Mouse (Mus musculus) limb, embryonic 12.5 days (tissue): ENCODE results near the gene Fam198b. TPM values are rescaled to one million over a fixed set of nuclear protein-coding genes. Genes with fewer than 3 reads are reported as not detected.

Experiments
- ATAC-seq: fragments of 200-750 bp; cut with Nextera tagmentation; 2 replicates; pipeline ENCODE4 v1.8.0; 2017; ENCODE audit warnings: low read depth, moderate TSS enrichment; ENCODE audit not compliant: insufficient number of reproducible peaks, insufficient read depth, low FRiP score, low TSS enrichment
- H3K27ac ChIP-seq: fragments of 300-500 bp; sonication (generic); 2 replicates; pipeline ENCODE4 v1.5.1; 2016; ENCODE audit warnings: mild to moderate bottlenecking, moderate library complexity
- H3K27me3 ChIP-seq: fragments of 300-500 bp; sonication (generic); 2 replicates; pipeline ENCODE4 v1.6.1; 2016; ENCODE audit warnings: mild to moderate bottlenecking, moderate library complexity
- H3K36me3 ChIP-seq: fragments of 300-500 bp; sonication (generic); 2 replicates; pipeline ENCODE4 v1.6.1; 2016; ENCODE audit warnings: mild to moderate bottlenecking, moderate library complexity
- H3K4me1 ChIP-seq: fragments of 300-500 bp; sonication (generic); replicated peaks from 2 replicates; pipeline ENCODE4 v1.6.1; 2016
- H3K4me2 ChIP-seq: fragments of 300-500 bp; sonication (generic); 2 replicates; pipeline ENCODE4 v1.6.1; 2016; ENCODE audit warnings: mild to moderate bottlenecking, moderate library complexity
- H3K4me3 ChIP-seq: fragments of 300-500 bp; sonication (generic); replicated peaks from 2 replicates; pipeline ENCODE4 v1.5.1; 2016; ENCODE audit warnings: mild to moderate bottlenecking
- H3K9ac ChIP-seq: fragments of 300-500 bp; sonication (generic); replicated peaks from 2 replicates; pipeline ENCODE4 v1.6.1; 2016; ENCODE audit warnings: mild to moderate bottlenecking, moderate library complexity
- H3K9me3 ChIP-seq: fragments of 300-500 bp; sonication (generic); 2 replicates; pipeline ENCODE4 v1.6.1; 2016; ENCODE audit warnings: mild to moderate bottlenecking, moderate library complexity
- WGBS: fragments of 180-500 bp; shearing (Covaris S2); methylation state at CpG from one replicate; pipeline ENCODE4 v1.1.7; 2016; 5-methylcytosine and 5-hydroxymethylcytosine counted together
- polyA plus RNA-seq: library from polyadenylated mRNA; unstranded; fragments of >200 nt; fragmentation: Nextera tagmentation; extraction: Ambion mirVana; gene quantifications from 2 replicates; pipeline ENCODE4 v1.2.1, GENCODE M21; 2016

Gene Fam198b
- polyA plus RNA-seq, 1 experiment from 2014 or later = 5.9 TPM

GRCm38 (mm10) chr3:79884761-79885189 lies 442 bp downstream of the Fam198b start:
- peak overlapping the region; percentile 49 for H3K4me2 ChIP-seq
- H3K27me3 ChIP-seq = no peaks in the 10 kb centered on the region
- H3K4me3 ChIP-seq = peak overlapping the region; percentile 26
- peaks cover 29% of the 10 kb centered on the region for H3K4me1 ChIP-seq
- WGBS = 4% methylated on average over 9 of the region's 9 CpGs
- H3K27ac ChIP-seq = peak overlapping the region; percentile 53; the same call in 1 of the 2 replicates
- no peaks in the 10 kb centered on the region for H3K36me3 ChIP-seq
- 0 out of 2 replicates have a peak overlapping the region, but pooled peaks have one; percentile 31 for H3K9ac ChIP-seq
- no peak for ATAC-seq
- H3K9me3 ChIP-seq = no peaks in the 10 kb centered on the region

- H3K4me2 ChIP-seq = peak overlapping the region; percentile 56
- ATAC-seq = 0 out of 2 replicates have a peak, but pooled peaks have one; percentile 22
Observed at GRCm38 (mm10) chr3:79885686-79886356, 1.5 kb downstream of the Fam198b start.

GRCm38 (mm10) chr3:79886357-79887091 lies 2.2 kb downstream of the Fam198b start:
- Histone ChIP-seq H3K4me3 (peak overlapping the region; percentile 35), H3K27me3 (no peaks in the 10 kb centered on the region), H3K4me2 (peak overlapping the region; percentile 56), H3K36me3 (no peaks in the 10 kb centered on the region), H3K9ac (peak overlapping the region; percentile 34; the same call in 1 of the 2 replicates), H3K9me3 (no peaks in the 10 kb centered on the region), H3K27ac (peak overlapping the region; percentile 62; the same call in 1 of the 2 replicates), H3K4me1 (peaks cover 29% of the 10 kb centered on the region)
- WGBS = 63% methylated on average over 23 of the region's 23 CpGs
- peak; percentile 35; the same call in 1 of the 2 replicates for ATAC-seq

More at GRCm38 (mm10) chr3:79885686-79886356, 1.5 kb downstream of the Fam198b start:
- peak overlapping the region; percentile 34; the same call in 1 of the 2 replicates for H3K9ac ChIP-seq
- 3% methylated on average over 19 of the region's 19 CpGs for WGBS
- H3K36me3 ChIP-seq = no peaks in the 10 kb centered on the region
- H3K4me1 ChIP-seq = peaks cover 29% of the 10 kb centered on the region
- no peaks in the 10 kb centered on the region for H3K9me3 ChIP-seq
- no peaks in the 10 kb centered on the region for H3K27me3 ChIP-seq
- peak overlapping the region; percentile 62; the same call in 1 of the 2 replicates for H3K27ac ChIP-seq
- peak overlapping the region; percentile 35 for H3K4me3 ChIP-seq

GRCm38 (mm10) chr3:79887161-79887855 lies 3.0 kb downstream of the Fam198b start:
- Histone ChIP-seq H3K4me3 (peak overlapping the region; percentile 35; the same call in 1 of the 2 replicates), H3K4me1 (peaks cover 29% of the 10 kb centered on the region), H3K27me3 (no peaks in the 10 kb centered on the region), H3K27ac (0 out of 2 replicates have a peak overlapping the region, but pooled peaks have one; percentile 9), H3K9ac (no peak overlapping the region), H3K4me2 (peak overlapping the region; percentile 56), H3K36me3 (no peaks in the 10 kb centered on the region), H3K9me3 (no peaks in the 10 kb centered on the region)
- peak; percentile 34; the same call in 1 of the 2 replicates for ATAC-seq
- 30% methylated on average over 8 of the region's 8 CpGs for WGBS

- peaks cover 29% of the 10 kb centered on the region for H3K4me1 ChIP-seq
- no peaks in the 10 kb centered on the region for H3K36me3 ChIP-seq
- H3K9ac ChIP-seq = no peak overlapping the region
- no peak for ATAC-seq
- no peak overlapping the region; the same call in 1 of the 2 replicates for H3K4me2 ChIP-seq
- H3K4me3 ChIP-seq = no peak overlapping the region
- H3K27me3 ChIP-seq = no peaks in the 10 kb centered on the region
- 83% methylated on average over 2 of the region's 2 CpGs for WGBS
- H3K27ac ChIP-seq = no peak overlapping the region
- H3K9me3 ChIP-seq = no peaks in the 10 kb centered on the region
Observed at GRCm38 (mm10) chr3:79887966-79888365, 3.6 kb downstream of the Fam198b start.

- no peak overlapping the region for H3K27ac ChIP-seq
- H3K9ac ChIP-seq = no peak overlapping the region
- H3K4me2 ChIP-seq = no peak overlapping the region
- no peak overlapping the region for H3K4me3 ChIP-seq
- no peak for ATAC-seq
- H3K4me1 ChIP-seq = no peaks in the 10 kb centered on the region
- no peaks in the 10 kb centered on the region for H3K36me3 ChIP-seq
- H3K9me3 ChIP-seq = no peaks in the 10 kb centered on the region
- H3K27me3 ChIP-seq = no peaks in the 10 kb centered on the region
- 82% methylated on average over 13 of the region's 13 CpGs for WGBS
Observed at GRCm38 (mm10) chr3:79897534-79898370, 13.4 kb downstream of the Fam198b start.

- Histone ChIP-seq H3K27ac (no peak overlapping the region), H3K9me3 (no peaks in the 10 kb centered on the region), H3K9ac (no peak overlapping the region), H3K36me3 (no peaks in the 10 kb centered on the region), H3K4me3 (no peak overlapping the region), H3K27me3 (no peaks in the 10 kb centered on the region), H3K4me2 (no peak overlapping the region), H3K4me1 (no peaks in the 10 kb centered on the region)
- no peak for ATAC-seq
Observed at GRCm38 (mm10) chr3:79898514-79898913, 14.2 kb downstream of the Fam198b start.

GRCm38 (mm10) chr3:79899906-79900305 lies 15.6 kb downstream of the Fam198b start:
- ATAC-seq = no peak
- H3K9me3 ChIP-seq = no peaks in the 10 kb centered on the region
- no peaks in the 10 kb centered on the region for H3K4me1 ChIP-seq
- 87% methylated on average over 9 of the region's 9 CpGs for WGBS
- no peak overlapping the region for H3K9ac ChIP-seq
- no peak overlapping the region for H3K27ac ChIP-seq
- no peak overlapping the region for H3K4me2 ChIP-seq
- H3K27me3 ChIP-seq = no peaks in the 10 kb centered on the region
- H3K36me3 ChIP-seq = no peaks in the 10 kb centered on the region
- no peak overlapping the region for H3K4me3 ChIP-seq

GRCm38 (mm10) chr3:79900502-79900901 lies 16.2 kb downstream of the Fam198b start:
- no peak overlapping the region for H3K27ac ChIP-seq
- no peaks in the 10 kb centered on the region for H3K9me3 ChIP-seq
- H3K9ac ChIP-seq = no peak overlapping the region
- H3K4me1 ChIP-seq = no peaks in the 10 kb centered on the region
- no peak overlapping the region for H3K4me3 ChIP-seq
- ATAC-seq = no peak
- no peaks in the 10 kb centered on the region for H3K36me3 ChIP-seq
- WGBS = 95% methylated on average over 2 of the region's 2 CpGs
- no peaks in the 10 kb centered on the region for H3K27me3 ChIP-seq
- no peak overlapping the region for H3K4me2 ChIP-seq

- Histone ChIP-seq H3K27me3 (no peaks in the 10 kb centered on the region), H3K4me3 (no peak overlapping the region), H3K36me3 (no peaks in the 10 kb centered on the region), H3K9me3 (no peaks in the 10 kb centered on the region), H3K9ac (no peak overlapping the region), H3K4me1 (no peaks in the 10 kb centered on the region), H3K4me2 (no peak overlapping the region), H3K27ac (no peak overlapping the region)
- 91% methylated on average over 6 of the region's 6 CpGs for WGBS
- ATAC-seq = no peak
Observed at GRCm38 (mm10) chr3:79901321-79901720, 17.0 kb downstream of the Fam198b start.
